Mouse (Mus musculus): ENCODE data around the gene Ttc30b.

- TF ChIP-seq GATA1 (IDR thresholded peaks at IDR 0.05; ENCODE audit: borderline replicate concordance, low read length) (no peak), FLI1 (IDR thresholded peaks at IDR 0.05; ENCODE audit: low read length) (no peak)
Observed at GRCm38 (mm10) chr2:75901869-75902268, 36.5 kb downstream of the Ttc30b start.
